Mouse (Mus musculus) activated CD4-positive, CD25-positive, alpha-beta regulatory T cell, adult 4 months (primary cell): ENCODE measurements around the gene Fam216a. TPM values are rescaled to one million over a fixed set of nuclear protein-coding genes. Genes with fewer than 3 reads are reported as not detected.
"Not testable (repeated sequence)": the region's sequence is repeated elsewhere in the genome, so short reads cannot be mapped to it uniquely, and the experiment has no call there.

Experiments
- ATAC-seq: one replicate; pipeline ENCODE4 v1.8.0; 2017
- polyA plus RNA-seq, 2 experiments: library from polyadenylated mRNA; unstranded; fragments of 100-300 nt; shearing (Covaris generic); gene quantifications; one replicate each; pipeline ENCODE4 v1.2.1; 2017

Gene Fam216a
- 1 to 10 TPM; 9.3 to 9.9 TPM for polyA plus RNA-seq

DNA sequence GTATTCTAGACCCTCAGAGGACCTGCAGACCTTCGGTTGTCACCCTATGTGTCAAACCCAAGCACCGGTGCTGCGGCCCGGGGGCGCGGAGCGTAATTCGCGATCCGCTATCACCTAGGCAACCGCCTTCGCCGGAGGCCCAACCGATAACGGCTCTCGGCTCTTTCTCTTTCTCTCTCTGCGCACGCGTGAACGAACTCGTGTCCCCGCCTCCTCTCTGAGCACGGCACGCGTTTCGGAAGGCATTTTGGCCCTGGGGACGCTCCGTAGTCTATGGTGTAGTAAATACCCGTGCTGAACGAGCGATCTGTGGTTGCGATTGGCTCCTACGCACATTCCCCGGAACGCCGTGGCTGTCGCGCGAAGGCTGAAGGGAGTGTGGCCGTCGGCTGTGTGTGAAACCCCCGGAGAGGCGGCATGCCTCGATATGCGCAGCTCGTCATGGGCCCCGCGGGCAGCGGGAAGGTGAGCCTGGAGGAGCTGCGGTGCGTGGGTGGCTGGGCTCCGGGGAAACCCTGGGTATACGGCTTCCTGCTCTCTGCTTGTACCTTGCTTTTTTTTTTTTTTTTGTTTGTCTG, at the start of gene Fam216a:
Fam216a (minus strand) TSS at position 173 of the 578 bp plus-strand sequence.
- ATAC-seq = peak; percentile 79

GRCm38 (mm10) chr5:122421271-122422068, 49.3 kb upstream of the Fam216a start, which contains the start of gene Anapc7:
Anapc7 (plus strand) TSS chr5:122421693.
- peak; percentile 41 for ATAC-seq

GRCm38 (mm10) chr5:122420676-122421075, 48.5 kb upstream of the Fam216a start:
- ATAC-seq = not testable (repeated sequence)

GRCm38 (mm10) chr5:122415465-122415864, 43.3 kb upstream of the Fam216a start:
- no peak for ATAC-seq

- no peak for ATAC-seq
Observed at GRCm38 (mm10) chr5:122414351-122414750, 42.2 kb upstream of the Fam216a start.

DNA sequence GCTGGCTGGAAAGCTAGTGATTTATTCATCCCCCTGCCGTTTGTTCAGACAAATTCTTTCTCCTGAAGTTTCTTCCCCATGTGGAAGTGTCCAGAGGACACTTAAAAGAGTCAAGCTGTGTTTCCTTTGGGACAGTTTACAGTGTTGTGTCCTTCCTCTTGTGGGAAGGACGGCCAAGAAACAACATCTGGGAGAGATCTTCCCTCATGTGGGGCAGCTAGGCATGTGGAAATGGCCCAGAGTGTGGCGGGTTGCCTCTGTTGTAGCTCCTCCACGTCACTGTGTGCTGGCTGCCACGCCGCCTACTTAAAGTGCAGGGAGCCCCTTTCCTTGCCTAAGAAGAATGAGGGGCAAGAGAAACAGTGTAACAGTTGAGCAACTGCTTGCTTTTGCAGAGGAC, 40.7 kb upstream of the Fam216a start:
- no peak for ATAC-seq

GRCm38 (mm10) chr5:122411892-122412291, 39.7 kb upstream of the Fam216a start:
- ATAC-seq = no peak

DNA sequence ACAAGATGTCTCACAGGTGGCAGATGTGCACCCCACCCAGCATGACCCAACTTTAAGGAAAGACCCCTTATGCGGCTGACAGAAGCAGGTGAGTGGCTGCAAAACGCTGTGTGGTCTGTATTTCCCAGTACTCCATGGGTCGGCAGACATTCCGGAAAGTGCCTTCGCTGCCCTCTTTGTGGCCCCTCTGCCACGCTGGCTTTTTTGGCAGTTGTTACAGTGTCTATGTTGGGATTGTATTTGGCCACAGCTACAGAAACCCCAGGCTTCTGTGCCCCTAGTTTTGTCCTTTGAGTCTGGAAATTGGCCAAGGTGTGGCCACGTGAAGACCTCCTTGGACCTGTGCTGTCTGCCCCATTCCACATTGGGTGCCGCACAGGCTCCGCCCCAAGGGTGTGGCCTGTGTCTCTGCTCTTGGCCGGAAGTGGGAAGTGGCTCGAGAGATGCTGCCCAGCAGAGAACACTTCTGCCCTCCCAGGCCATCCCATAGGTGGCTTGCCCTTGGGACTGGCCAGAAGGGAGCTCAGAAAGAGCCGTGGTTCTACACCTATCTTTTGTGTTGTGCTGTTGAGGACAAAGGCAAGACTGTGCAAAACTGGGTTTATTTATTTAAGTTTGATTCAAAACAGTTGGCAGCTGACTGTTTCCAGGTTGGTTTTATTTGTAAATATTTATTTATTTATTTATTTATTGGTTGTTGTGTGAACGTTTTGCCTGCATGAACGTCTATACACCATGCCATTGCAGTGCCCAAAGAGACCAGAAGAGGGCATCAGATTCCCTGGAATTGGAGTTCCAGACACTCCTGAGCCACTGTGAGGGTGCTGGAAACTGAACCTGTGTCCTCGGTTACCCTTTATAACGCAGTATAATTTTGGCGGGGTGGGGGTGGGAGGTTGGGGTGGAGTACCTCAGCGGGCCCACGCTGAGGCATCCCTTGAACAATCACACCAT, 37.8 kb upstream of the Fam216a start:
- no peak for ATAC-seq

DNA sequence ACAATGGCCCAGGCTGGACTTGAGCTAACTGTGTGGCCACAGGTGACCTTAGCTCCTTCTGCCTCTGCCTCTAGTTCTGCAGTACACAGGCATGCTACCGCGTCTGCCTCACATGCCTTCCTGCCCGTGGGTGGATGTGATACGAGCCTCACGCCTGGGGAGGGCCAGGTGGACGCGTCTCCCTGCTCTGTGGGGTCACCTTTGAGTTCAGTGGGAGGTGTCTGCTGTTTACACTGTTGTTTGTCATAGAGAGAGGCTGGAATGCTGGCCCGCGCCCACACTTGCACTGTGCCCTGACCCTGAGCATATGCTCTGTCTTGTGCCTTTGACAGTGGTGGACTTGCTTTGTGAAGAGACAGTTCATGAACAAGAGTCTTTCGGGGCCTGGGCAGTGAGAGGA, 33.4 kb upstream of the Fam216a start:
- ATAC-seq = no peak

- no peak for ATAC-seq
Observed at GRCm38 (mm10) chr5:122403362-122403761, 31.2 kb upstream of the Fam216a start.

DNA sequence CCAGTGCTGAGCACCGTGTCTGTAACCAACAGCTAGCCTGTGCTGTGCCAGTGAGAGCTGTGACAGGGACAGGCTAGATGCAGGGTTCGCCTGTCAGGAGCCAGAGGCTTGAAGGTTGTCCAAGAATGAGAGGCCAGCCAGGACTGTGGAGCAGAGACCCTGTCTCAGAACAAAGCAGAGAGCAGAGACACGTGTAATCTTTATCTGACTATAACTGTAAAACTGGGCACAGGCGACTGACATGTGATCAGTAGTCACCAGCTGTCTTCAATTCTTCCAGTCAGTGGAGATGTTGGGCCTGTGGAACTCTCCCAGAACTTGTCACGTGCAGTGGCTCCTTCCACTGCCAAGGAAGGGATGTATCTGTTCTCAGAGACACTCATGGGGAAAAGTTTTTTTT, 30.6 kb upstream of the Fam216a start:
- ATAC-seq = no peak

GRCm38 (mm10) chr5:122402160-122402559, 30.0 kb upstream of the Fam216a start:
- ATAC-seq = no peak

DNA sequence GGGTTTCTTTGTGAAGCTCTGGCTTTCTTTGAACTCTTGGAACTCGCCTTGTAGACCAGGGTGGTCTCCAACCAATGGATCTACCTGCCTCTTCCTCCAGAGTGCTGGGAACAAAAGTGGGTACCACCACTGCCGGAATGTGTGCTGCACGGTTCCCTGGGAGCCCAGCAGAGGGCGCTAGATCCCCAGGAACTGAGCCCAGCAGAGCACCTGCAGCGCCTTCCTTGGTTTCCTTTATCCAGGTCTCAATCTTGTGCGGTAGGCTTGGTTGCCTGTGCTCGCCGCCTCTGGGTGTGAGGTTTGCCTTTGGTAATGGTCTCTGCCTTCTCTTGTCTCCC, 29.1 kb upstream of the Fam216a start:
- ATAC-seq = no peak

DNA sequence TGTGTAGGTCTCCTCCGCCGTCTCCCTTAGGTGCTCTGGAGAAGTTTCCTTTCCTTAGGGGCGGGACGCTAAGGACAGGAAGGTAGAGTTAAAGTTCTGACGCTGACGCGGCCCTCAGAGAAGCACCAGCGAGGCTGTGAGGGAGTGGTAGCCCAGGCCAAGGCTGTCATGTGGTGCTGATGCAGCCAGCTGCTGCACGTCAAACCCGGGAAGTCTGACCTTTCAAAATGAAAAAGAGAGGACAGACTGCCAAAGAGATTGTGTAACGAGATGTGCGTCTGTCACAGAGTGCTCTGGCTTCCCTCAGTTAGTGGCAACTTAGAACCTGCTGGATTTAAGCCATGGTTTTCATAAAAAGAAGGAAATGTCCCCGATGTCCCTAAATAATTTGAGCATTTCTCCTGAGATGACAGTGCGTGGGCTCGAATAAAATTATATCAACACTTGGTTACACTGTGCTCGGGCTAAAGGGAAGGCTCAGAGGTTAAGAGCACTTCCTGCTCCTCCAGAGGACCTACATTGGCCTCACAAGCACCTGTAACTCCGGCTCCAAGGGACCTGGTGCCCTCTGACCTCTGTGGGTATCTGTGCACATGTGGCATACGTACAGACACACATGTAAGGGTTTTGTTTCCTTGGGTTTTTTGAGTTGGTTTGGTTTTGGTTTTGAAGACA, 28.6 kb upstream of the Fam216a start:
- ATAC-seq = no peak

GRCm38 (mm10) chr5:122399871-122400270, 27.7 kb upstream of the Fam216a start:
- ATAC-seq = no peak

- no peak for ATAC-seq
Observed at GRCm38 (mm10) chr5:122397495-122397894, 25.3 kb upstream of the Fam216a start.

DNA sequence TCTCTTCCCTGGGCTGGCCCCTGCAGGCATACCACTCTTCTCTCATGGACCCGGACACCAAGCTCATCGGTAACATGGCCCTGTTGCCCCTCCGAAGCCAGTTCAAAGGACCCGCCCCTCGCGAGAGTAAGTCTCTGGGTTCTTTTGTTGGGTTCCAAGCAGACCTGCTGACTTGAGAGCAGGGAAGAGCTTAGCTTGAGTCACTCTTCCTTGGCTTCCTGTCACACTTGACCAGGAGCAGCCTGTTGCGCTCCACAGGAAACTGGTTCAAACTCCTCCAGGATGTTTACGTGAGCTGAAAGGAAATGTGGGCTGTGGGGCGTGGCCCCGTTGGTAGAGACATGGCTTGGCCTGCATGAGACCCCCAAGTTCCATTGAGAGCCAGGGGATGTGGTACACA, 24.6 kb upstream of the Fam216a start:
- no peak for ATAC-seq

DNA sequence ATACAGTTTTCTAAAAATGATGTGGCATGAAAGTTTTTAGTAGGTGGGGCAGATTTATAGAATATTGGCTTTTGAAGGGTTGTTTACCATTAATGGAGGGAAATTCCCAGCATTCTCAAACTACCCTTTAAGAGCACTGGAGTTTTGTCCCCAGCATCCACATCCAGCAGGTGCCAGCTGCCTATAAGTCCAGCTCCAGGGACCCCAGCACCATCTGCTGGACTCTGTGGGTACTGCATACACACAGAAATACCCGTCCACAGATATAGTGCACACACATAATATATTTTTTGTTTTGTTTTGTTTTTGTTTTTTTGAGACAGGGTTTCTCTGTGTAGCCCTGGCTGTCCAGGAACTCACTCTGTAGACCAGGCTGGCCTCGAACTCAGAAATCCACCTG, 21.7 kb upstream of the Fam216a start:
- peak; percentile 36 for ATAC-seq

- ATAC-seq = peak; percentile 9
Observed at GRCm38 (mm10) chr5:122392227-122393004, 20.3 kb upstream of the Fam216a start.

DNA sequence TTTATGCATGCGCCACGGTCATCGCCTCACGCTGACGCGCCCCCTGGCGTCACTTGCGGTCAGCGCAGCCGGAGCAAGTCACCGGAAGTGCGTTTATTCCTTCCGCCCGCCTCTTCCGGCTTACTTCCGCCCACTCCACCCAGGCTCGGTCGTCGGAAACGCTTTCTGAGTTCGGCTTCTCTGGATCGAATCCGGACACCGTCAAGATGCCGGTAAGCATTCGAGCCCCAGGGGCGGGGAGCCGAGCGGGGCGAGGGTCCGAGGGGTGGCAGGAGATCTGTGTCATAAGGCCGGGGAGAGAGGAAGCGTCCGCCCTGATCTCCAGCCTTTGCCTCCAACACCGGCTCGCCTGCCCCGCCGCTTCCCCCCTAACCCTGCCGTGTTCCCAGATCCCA, 19.6 kb upstream of the Fam216a start, which contains the start of gene Arpc3:
Arpc3 (plus strand) TSS at position 93 of the 395 bp plus-strand sequence.
- peak; percentile 87 for ATAC-seq

DNA sequence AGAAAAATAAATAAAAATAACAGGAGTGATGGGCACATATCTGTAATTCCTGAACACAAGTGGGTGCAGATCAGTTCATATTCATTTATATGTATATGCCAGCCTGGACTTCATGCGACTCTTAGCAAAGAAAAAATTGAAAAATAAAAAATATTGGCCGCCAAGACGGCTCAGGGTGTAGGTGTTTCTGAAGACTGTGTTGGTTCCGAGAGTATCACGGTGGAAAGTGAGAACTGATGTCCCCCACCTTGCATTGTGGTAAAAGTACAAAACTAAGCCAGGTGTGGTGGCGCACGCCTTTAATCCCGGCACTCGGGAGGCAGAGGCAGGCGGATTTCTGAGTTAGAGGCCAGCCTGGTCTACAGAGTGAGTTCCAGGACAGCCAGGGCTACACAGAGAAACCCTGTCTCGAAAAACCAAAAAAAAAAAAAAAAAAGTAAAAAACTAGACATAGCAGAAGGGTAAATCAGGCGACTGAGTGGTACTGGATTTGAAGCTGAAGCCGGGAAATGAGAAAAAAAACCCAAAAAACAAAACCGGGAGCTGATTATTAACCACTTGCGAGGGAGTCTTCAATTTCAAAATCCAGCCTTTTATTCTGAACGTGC, 19.1 kb upstream of the Fam216a start:
- ATAC-seq = no peak
